11 mouse cellular contexts compared by ENCODE assay signal in genomic region chr14:64573773-64574172, GRCm38 (mm10).
A peak's percentile ranks its signal among the peaks of the same experiment; 100 is the strongest.
DNase-seq lines count a peak whose midpoint lies in the region; ATAC-seq and TF ChIP-seq lines count a peak whose summit lies in the region.
"Had no signal": no experiment of that assay in that cellular context is flagged by ENCODE, and none has a peak within 500 bp of the region (broad histone marks: within the 10 kb centered on the region; RNA-seq: fewer than 3 reads in every experiment).

No protein-coding gene starts in this region.

- TF ChIP-seq POLR2A in olfactory bulb, adult 2 months (IDR thresholded peaks at IDR 0.05; ENCODE audit: insufficient read depth, low read depth, low read length) = no peak

- H3K4me3 ChIP-seq in midbrain, embryonic 13.5 days (replicated peaks) = peak overlapping the region; percentile 33
- H3K4me3 ChIP-seq in midbrain, embryonic 10.5 days = no peak overlapping the region
- no peak overlapping the region for H3K4me3 ChIP-seq in embryonic facial prominence, embryonic 10.5 days
- peak overlapping the region; percentile 39 for H3K4me3 ChIP-seq in hindbrain, embryonic 14.5 days (replicated peaks; ENCODE audit: low read length)
- H3K4me3 ChIP-seq in olfactory bulb, adult 2 months (ENCODE audit: insufficient read depth, low read depth, low read length) = no peak overlapping the region
- H3K4me3 ChIP-seq: limb, embryonic 13.5 days had no signal

- H3K27ac ChIP-seq in midbrain, embryonic 13.5 days = peak overlapping the region; percentile 88
- no peak overlapping the region; the same call in 1 of the 2 replicates for H3K27ac ChIP-seq in midbrain, embryonic 10.5 days (replicated peaks)
- 0 out of 2 replicates have a peak overlapping the region, but pooled peaks have one; percentile 6 for H3K27ac ChIP-seq in embryonic facial prominence, embryonic 10.5 days (replicated peaks)
- peak overlapping the region; percentile 95 for H3K27ac ChIP-seq in hindbrain, embryonic 14.5 days
- peak overlapping the region; percentile 98 for H3K27ac ChIP-seq in olfactory bulb, adult 2 months (ENCODE audit: insufficient read depth, low read depth, low read length)
- H3K27ac ChIP-seq: limb, embryonic 13.5 days had no signal

- peak; percentile 40 for ATAC-seq in midbrain, embryonic 13.5 days
- peak; percentile 6; the same call in 1 of the 2 replicates for ATAC-seq in hindbrain, embryonic 14.5 days (ENCODE audit: low FRiP score)

- H3K36me3 ChIP-seq in midbrain, embryonic 13.5 days = no peaks in the 10 kb centered on the region
- H3K36me3 ChIP-seq in midbrain, embryonic 10.5 days = no peaks in the 10 kb centered on the region
- H3K36me3 ChIP-seq in embryonic facial prominence, embryonic 10.5 days (replicated peaks) = no peaks in the 10 kb centered on the region
- H3K36me3 ChIP-seq in hindbrain, embryonic 14.5 days (replicated peaks; ENCODE audit: control insufficient read depth, insufficient read depth) = no peaks in the 10 kb centered on the region
- H3K36me3 ChIP-seq: limb, embryonic 13.5 days had no signal

- H3K9me3 ChIP-seq in midbrain, embryonic 13.5 days = no peaks in the 10 kb centered on the region
- H3K9me3 ChIP-seq in midbrain, embryonic 10.5 days (replicated peaks) = no peaks in the 10 kb centered on the region
- H3K9me3 ChIP-seq in embryonic facial prominence, embryonic 10.5 days = no peaks in the 10 kb centered on the region
- H3K9me3 ChIP-seq in hindbrain, embryonic 14.5 days (ENCODE audit: control insufficient read depth, low read length) = no peaks in the 10 kb centered on the region
- H3K9me3 ChIP-seq: limb, embryonic 13.5 days had no signal

- no peak for TF ChIP-seq CTCF in olfactory bulb, adult 2 months (IDR thresholded peaks at IDR 0.05; ENCODE audit: insufficient read depth, low read depth, low read length)

- peaks cover 42% of the 10 kb centered on the region for H3K4me1 ChIP-seq in midbrain, embryonic 13.5 days (replicated peaks)
- peaks cover 13% of the 10 kb centered on the region for H3K4me1 ChIP-seq in midbrain, embryonic 10.5 days
- no peaks in the 10 kb centered on the region for H3K4me1 ChIP-seq in embryonic facial prominence, embryonic 10.5 days
- H3K4me1 ChIP-seq in hindbrain, embryonic 14.5 days (replicated peaks; ENCODE audit: control insufficient read depth, insufficient read depth, low read length) = peaks cover 12% of the 10 kb centered on the region
- H3K4me1 ChIP-seq in olfactory bulb, adult 2 months (ENCODE audit: control insufficient read depth, insufficient read depth, low read length) = no peaks in the 10 kb centered on the region; the same call in 1 of the 2 replicates
- H3K4me1 ChIP-seq: limb, embryonic 13.5 days had no signal

- 37% methylated on average over 5 of the region's 5 CpGs for WGBS in midbrain, embryonic 13.5 days
- WGBS in midbrain, embryonic 10.5 days = 75% methylated on average over 5 of the region's 5 CpGs
- WGBS in embryonic facial prominence, embryonic 10.5 days = 68% methylated on average over 5 of the region's 5 CpGs
- 32% methylated on average over 5 of the region's 5 CpGs for WGBS in hindbrain, embryonic 14.5 days
- 36% methylated on average over 5 of the region's 5 CpGs for whole genome bisulfite sequencing in olfactory bulb, adult 2 months

- no peak for DNase-seq in midbrain, embryonic 10.5 days (ENCODE audit: low spot score)
- no peak for DNase-seq in embryonic facial prominence, embryonic 10.5 days (ENCODE audit: low spot score)
- peak; percentile 26 for DNase-seq in hindbrain, embryonic 14.5 days (ENCODE audit: low spot score)
- no peak for DNase-seq in lung, postnatal 4 days
- DNase-seq in T-cell, adult 2 months (ENCODE audit: low spot score) = no peak
- DNase-seq: gastrocnemius, postnatal 14 days; kidney, adult 2 months; lung, adult 2 months had no signal

- H3K9ac ChIP-seq in midbrain, embryonic 13.5 days (replicated peaks) = peak overlapping the region; percentile 70
- peak overlapping the region; percentile 72 for H3K9ac ChIP-seq in hindbrain, embryonic 14.5 days
- H3K9ac ChIP-seq: limb, embryonic 13.5 days had no signal

- no peaks in the 10 kb centered on the region for H3K27me3 ChIP-seq in midbrain, embryonic 13.5 days
- H3K27me3 ChIP-seq in midbrain, embryonic 10.5 days (ENCODE audit: low read depth, poor library complexity, severe bottlenecking) = 0 out of 2 replicates have a peak, but pooled peaks cover 1% of the 10 kb centered on the region
- peaks cover under 1% of the 10 kb centered on the region for H3K27me3 ChIP-seq in embryonic facial prominence, embryonic 10.5 days (replicated peaks; ENCODE audit: low read depth, poor library complexity, severe bottlenecking)
- no peaks in the 10 kb centered on the region for H3K27me3 ChIP-seq in hindbrain, embryonic 14.5 days (ENCODE audit: control insufficient read depth, insufficient read depth, low read length)

- H3K4me2 ChIP-seq in midbrain, embryonic 13.5 days (replicated peaks) = peak overlapping the region; percentile 52
- peak overlapping the region; percentile 57 for H3K4me2 ChIP-seq in hindbrain, embryonic 14.5 days (replicated peaks)
- H3K4me2 ChIP-seq: limb, embryonic 13.5 days had no signal

Comparison
In these comparisons a context has a peak if more than half of its experiments do, and no peak if none do; other contexts are left out.
1. H3K4me3 ChIP-seq: peak in midbrain, embryonic 13.5 days (single experiment) and hindbrain, embryonic 14.5 days (single experiment); none in midbrain, embryonic 10.5 days (single experiment), embryonic facial prominence, embryonic 10.5 days (single experiment) and olfactory bulb, adult 2 months (single experiment).